Mouse (Mus musculus) liver, adult (tissue): Measurements from ENCODE around the gene Cntrob.

Source experiments
- GATA4 ChIP-seq: IDR thresholded peaks from 2 replicates; pipeline ENCODE4 v1.6.1; 2014; ENCODE audit warnings: mild to moderate bottlenecking, low read length; ENCODE audit not compliant: insufficient replicate concordance

Gene Cntrob

DNA sequence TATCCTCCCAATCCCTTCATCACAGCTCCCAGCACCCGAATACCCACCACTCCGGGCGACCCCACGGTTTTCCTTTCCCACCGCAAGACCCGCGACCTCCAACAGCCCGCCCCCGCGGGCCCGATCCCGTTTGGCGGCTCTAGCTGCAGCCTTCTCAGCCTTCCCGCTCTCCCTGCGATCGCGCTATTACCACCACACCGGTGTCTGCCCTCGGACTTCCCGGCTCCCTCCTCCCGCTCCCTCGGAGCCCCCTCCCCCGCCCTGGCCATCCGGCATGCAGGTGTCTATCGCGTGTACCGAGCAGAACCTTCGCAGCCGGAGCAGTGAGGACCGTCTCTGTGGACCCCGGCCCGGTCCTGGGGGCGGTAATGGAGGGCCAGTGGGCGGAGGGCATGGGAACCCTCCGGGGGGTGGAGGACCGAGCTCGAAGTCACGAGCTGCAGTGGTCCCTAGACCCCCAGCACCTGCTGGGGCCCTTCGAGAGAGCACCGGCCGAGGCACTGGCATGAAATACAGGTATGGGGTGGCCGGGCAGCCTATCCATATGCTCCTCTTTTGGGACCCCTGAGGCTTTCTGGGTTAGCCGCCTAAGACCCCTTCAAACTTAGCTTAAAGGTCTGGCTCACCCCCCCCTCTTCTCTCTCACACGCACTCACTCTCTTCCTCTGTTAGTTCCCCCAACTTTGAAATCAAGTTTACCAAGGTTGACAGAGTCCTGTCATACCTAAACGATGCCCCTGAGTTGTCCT, 3.0 kb upstream of the Cntrob start:
- no peak for TF ChIP-seq GATA4

DNA sequence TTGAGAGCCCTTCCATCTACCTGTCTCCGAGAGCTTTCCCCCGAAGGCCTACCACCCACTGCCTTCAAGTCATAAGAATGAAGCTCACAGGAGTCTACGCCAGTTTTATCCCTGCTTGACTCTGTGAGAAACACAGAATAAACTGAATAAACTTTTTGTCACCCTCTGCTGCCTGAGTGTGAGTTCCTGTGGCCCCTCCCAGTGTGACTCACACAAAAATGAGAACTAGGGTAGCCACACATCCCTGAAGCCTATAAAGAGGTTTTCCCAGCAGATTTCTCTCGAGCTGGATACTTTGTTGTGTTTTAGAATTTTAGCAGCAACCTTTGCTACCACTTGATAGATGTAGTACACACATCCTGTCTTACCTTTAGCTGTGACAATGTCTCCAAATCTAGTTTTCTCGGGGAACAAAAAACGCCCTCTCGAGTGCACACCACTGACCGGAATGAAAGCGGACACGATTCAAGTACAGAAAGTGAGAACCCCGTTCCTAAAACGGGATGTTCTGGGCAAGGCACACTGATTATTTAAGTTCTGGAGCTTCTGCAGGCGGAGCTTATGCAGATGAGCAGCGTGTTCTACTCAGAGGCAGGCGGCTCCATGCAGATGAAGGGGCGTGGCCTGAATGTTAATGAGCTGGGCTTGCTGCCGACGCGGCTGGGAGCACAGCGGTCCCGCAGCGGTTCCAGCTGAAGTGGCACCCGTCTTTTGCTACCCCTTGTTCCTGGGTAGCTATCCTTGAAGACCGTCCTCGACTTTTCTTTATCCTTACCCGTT, 2.2 kb upstream of the Cntrob start, which contains the start of gene Kcnab3:
Gene Kcnab3 (plus strand): TSS at position 631 of the 780 bp plus-strand sequence.
- no peak for TF ChIP-seq GATA4

DNA sequence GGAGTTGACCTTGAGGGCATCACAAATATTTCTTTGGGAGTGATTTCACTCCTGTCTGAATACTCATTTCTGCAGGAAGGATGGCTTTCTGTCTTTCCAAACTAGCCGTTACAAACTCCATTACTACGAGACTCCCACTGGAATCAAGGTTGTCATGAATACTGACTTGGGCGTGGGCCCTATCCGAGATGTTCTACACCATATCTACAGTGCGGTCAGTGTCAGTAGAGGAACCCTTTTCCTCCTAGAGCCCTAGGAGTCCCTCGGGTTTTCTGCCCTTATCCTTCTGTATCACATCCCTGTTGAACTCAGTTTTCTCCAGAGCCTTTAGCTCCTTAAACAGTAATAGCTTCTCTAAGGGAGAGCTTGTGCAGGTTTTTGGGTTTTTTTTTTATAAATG, 1.2 kb upstream of the Cntrob start:
- TF ChIP-seq GATA4: no peak

DNA sequence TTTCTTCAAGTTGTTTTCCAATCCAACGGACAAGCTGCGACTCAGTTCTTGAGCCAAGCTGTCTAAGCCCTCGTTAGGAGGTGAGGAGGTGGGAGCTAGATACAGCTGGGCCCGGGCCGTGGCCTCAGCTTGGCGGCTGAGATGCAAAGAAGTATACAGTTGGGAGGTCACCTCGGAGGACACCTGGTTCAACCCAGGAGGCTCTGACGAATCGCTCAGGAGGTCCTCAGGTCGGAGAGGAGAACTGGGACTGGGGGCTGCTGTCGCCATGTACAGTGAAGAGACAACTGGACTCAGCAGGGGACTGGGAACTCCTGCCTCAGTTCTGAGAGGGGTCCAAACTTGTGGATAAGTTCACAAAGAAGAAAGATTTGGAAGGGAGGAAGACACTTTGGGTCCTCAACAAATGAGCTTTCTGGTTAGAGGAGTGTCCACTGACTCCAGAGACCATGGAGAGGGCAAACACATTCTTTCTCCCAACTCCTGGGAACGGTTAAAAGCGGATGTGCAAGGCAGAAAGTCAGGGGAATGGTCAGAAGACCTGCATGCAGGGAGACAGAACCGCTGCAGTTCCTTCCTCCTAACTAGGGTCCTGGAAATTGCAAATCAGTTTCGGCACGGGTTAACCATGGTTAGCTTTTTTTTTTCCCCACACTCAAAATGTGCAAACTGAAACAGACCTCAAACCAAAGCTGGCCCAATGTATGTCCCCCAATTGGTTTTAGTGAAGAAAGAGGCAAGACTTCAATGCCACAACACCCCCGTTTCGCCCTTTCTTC, 693 bp downstream of the Cntrob start:
- TF ChIP-seq GATA4: no peak

DNA sequence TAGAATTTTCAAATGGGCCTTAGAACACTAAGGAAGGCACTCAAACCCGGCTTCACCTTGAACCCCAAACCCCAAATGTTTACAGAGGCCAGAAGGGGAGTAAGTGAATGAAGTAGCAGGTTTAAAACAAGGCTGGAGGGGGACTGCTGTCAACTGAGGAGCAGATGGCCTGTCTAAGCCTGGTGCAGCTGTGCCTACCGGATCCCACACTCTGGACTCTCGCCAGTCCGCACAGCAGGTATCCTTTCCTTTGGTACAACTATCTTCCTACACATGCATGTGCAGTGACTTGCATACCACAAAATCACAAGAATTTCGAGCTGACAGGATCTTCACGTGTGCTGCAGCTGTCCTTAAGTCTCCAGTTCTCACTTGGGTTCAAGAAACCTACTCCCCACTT, 1.6 kb downstream of the Cntrob start:
- TF ChIP-seq GATA4: no peak

DNA sequence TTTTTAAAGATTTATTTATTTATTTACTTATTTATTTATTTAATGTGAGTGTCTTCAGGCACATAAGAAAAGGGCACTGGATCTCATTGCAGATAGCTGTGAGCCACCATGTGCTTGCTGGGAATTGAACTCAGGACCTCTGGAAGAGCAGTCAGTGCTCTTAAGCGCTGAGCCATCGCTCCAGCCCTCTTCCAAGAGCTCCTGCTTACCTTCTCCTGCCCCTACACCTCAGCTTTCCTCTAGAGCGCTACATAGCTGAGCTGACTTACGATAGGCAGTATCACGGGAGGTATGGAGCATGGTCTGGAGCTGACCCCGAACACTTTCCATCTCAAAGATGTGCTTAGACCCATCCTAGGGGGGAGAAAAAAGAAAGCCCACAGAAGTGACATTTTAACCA, 2.0 kb downstream of the Cntrob start:
- TF ChIP-seq GATA4: no peak

DNA sequence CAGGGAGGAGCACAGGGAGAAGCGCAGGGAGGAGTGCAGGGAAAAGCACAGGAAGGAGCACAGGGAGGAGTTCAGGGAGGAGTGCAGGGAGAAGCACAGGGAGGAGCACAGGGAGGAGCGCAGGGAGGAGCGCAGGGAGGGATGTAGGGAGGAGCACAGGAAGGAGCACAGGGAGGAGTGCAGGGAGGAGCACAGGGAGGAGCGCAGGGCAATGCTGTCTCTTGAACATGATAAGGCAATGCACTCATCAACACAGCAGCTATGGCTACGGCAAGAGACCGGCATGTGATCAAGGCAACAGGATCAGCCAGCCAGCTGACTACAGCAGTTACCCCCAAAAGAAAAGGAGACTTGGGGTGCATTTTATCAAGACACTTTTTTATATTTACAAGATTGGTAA, 7.2 kb downstream of the Cntrob start:
- no peak for TF ChIP-seq GATA4

DNA sequence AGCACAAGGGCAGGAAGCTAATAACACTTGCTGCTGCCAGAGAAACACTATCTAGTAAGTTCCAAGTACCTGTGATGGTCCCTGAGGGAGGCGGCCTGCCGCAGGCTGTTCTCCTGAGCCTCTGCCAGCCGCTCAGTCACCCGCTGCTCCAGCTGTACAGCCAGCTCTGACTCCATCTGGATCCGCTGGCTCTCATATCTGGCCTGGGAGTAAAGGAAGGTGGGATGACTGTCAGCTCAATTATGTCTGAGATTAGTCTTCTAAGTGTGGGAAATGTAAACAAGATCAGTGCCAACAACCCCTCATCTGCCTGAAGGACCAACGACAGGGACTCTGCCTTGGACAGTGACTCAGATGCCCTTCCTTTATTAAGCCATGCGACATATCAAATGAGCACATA, 12.3 kb downstream of the Cntrob start:
- TF ChIP-seq GATA4: no peak

DNA sequence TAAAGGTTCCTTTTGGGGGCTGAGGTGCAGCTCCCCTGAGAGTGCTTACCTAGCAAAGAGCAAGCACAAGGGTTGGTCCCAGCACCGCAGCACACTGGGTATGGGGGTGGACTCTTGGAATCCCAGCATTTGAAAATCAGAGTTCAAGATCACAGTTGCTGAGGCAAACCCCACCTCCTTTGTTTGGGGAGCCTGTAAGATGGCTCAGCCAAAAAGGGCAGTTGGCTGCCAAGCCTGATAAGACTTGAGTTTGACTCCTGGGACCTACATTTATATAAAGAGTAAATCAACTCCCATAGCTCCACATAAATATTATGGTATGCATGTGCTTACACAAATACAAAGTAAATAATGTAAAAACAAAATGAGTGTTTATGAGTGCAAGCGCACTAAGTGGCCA, 17.5 kb downstream of the Cntrob start:
- no peak for TF ChIP-seq GATA4

DNA sequence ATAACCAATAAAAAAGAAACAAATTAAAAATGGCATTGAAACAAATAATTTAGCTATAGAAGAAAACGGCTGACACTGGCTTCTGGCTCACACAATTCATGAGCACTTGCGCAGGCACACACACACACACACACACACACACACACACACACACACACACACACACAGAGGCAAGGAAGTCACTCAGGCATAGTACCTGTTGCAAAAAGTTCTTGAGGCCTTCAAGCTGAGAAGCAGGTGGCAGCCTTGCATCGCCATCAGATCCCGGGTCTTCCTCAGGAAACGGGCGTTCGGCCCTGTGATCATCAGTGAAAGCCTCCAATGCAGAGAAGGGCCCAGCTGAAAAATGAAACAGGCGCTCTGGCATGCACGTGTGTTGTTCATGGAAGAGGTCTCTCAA, 18.3 kb downstream of the Cntrob start:
- TF ChIP-seq GATA4: no peak

DNA sequence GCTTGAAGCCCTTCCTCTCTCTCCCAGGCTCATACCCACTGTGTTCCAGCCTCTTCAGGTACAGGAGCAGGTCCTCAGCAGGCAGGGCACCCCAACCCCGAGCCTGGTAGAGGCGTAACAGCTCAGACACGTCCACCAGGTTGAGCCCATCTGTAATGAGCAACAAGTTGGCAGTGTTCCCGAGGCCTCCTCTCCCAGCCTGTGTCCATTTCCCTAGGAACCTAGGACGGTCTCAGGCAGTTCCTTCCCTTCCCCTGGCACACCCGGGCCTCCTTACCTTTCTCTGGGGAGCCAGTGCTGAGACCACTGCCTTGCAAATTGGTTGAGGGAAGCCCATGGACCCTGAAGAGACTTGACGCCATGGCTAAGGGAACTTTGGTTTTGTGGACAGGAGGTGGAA, 20.8 kb downstream of the Cntrob start:
- no peak for TF ChIP-seq GATA4

DNA sequence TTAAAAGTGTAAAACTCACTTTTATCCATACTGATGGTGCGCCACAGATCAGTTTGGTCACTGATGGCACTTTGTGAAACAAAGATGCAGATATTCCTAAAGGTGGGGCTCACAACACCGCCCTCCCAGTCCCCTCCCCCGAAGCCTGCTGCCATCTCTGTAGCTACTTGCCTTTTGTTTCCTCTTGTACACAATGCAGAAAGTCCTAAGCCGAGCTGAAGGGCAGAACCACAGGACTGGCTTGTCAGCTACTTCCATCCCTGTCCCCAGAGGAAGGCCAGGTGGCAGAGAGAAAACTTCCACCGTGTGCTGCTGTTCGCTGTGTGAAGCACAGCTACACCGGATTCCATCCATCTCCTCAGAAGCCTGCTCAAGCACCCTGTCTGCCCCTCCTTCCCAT, 25.3 kb downstream of the Cntrob start:
- no peak for TF ChIP-seq GATA4

DNA sequence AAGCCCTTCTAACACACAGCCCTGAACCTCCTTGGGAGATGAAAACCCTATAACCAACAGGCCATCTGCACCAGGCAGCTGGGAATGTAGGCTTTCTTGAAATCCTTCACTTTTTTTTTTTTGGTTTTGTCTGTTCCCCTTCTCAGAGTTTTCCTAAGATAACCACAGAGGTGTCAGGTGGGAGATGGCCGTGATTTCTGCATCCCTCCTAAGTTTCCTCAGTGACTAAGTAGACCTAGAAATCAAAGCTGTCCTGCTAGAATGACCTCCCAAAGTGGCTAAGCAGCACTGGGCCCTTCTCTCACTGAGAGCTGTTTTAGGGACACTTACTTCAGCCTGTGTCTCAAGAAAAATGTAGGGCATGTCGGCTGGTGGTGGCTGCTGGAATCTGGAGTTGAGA, 25.8 kb downstream of the Cntrob start:
- no peak for TF ChIP-seq GATA4

DNA sequence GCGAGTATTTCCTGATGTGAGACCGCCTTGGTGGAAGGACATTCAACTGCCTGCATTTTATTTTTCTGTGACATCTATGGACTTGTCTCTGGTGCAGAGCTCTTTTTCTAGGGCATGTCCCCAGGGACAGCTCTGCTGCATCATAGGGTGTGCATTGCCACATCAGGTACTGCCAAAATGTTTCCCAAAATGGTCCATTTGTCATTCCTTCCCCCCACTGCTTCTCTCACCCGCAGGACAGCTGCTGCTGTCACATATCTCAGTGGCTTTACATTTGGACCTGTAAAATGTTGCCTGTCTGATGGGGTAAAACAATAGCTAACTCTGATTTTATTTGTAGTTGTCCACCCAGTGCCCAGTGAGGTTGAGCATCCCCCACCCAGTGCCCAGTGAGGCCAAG, 28.3 kb downstream of the Cntrob start:
- no peak for TF ChIP-seq GATA4

DNA sequence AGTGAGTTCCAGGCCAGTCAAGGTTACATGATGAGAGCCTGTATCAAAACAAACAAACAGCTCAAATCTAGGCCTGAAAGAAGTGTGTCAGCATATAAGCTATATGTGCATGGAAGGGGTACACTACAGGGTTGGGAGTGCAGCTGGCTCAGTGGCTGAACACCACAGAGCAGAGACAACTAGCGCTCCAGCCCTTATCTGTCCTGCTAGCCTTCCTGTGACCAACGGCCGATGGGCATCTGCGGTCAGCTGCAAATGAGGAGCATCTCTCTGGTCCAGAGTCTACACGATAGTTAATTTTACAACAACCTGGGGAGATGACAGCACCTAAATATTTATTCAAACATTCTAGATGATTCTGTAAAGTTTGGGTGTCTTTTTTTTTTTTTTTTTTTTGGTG, 32.5 kb downstream of the Cntrob start:
- no peak for TF ChIP-seq GATA4

DNA sequence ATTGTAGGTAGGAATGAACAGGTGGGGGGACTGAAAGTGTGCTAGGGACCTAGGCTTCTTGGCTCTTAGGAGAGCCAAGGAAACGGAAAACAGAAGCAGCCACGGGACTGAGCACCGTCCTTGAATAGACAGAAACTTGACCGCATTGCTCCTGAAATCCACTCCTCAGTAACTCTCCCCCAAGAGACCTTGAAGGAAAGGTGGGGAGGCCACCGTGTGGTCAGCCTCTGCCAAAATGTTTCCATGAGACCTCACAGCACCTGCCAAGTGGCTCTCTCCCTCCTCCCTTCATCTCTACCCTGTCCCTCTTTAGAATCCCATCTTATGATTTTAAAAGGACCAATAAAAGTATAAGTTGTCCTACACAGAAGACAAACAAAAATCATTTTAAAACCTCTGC, 46.3 kb downstream of the Cntrob start:
- no peak for TF ChIP-seq GATA4
